Mouse (Mus musculus) forebrain, embryonic 14.5 days (tissue): Measurements from ENCODE around the gene Aldob. TPM values are rescaled to one million over a fixed set of nuclear protein-coding genes. Genes with fewer than 3 reads are reported as not detected.
A peak's percentile ranks its signal among the peaks of the same experiment; 100 is the strongest.

Experiments used
- ATAC-seq: fragments of 200-750 bp; cut with Nextera tagmentation; 2 replicates; pipeline ENCODE4 v1.8.0; 2017; ENCODE audit warnings: mild to moderate bottlenecking, moderate library complexity
- DNase-seq: peaks from one replicate; pipeline ENCODE4 v3.0.0-alpha.2; 2015; ENCODE audit warnings: low spot score
- H3K27ac ChIP-seq: fragments of 300-500 bp; sonication (generic); 2 replicates; pipeline ENCODE4 v1.5.1; 2014; ENCODE audit warnings: low read depth, mild to moderate bottlenecking, control low read depth, low read length, moderate library complexity
- H3K27me3 ChIP-seq: fragments of 300-500 bp; sonication (generic); replicated peaks from 2 replicates; pipeline ENCODE4 v1.6.1; 2014; ENCODE audit warnings: low read length, control low read depth, mixed read lengths; ENCODE audit not compliant: control insufficient read depth, insufficient read depth
- H3K36me3 ChIP-seq: fragments of 300-500 bp; sonication (generic); 2 replicates; pipeline ENCODE4 v1.6.1; 2014; ENCODE audit warnings: low read length, control low read depth; ENCODE audit not compliant: control insufficient read depth, insufficient read depth
- H3K4me1 ChIP-seq: fragments of 300-500 bp; sonication (generic); 2 replicates; pipeline ENCODE4 v1.6.1; 2014; ENCODE audit warnings: antibody characterized with exemption, low read length, control low read depth; ENCODE audit not compliant: control insufficient read depth, insufficient read depth
- H3K4me2 ChIP-seq: fragments of 300-500 bp; sonication (generic); 2 replicates; pipeline ENCODE4 v1.6.1; 2014; ENCODE audit warnings: mild to moderate bottlenecking, control low read depth, low read length
- H3K4me3 ChIP-seq: fragments of 300-500 bp; sonication (generic); 2 replicates; pipeline ENCODE4 v1.5.1; 2014; ENCODE audit warnings: low read depth, low read length, control low read depth
- H3K9ac ChIP-seq: fragments of 300-500 bp; sonication (generic); 2 replicates; pipeline ENCODE4 v1.6.1; 2014; ENCODE audit warnings: mild to moderate bottlenecking, low read length, control low read depth, moderate library complexity
- H3K9me3 ChIP-seq: fragments of 300-500 bp; sonication (generic); replicated peaks from 2 replicates; pipeline ENCODE4 v1.6.1; 2016; ENCODE audit warnings: low read length, control low read depth, mixed read lengths; ENCODE audit not compliant: control insufficient read depth
- WGBS: fragments of 180-500 bp; shearing (Covaris S2); extraction: QIAGEN DNeasy Blood & Tissue Kit; methylation state at CpG from one replicate; pipeline ENCODE4 v1.1.7; 2014; 5-methylcytosine and 5-hydroxymethylcytosine counted together
- polyA plus RNA-seq: library from polyadenylated mRNA; unstranded; fragments of >200 nt; fragmentation: Nextera tagmentation; extraction: Ambion mirVana; gene quantifications from 2 replicates; pipeline ENCODE4 v1.2.1, GENCODE M21; 2014

Aldob gene
- polyA plus RNA-seq, 1 experiment from 2014 or later: 0.15 TPM

- no peaks in the 10 kb centered on the region for H3K9me3 ChIP-seq
- H3K4me1 ChIP-seq: no peaks in the 10 kb centered on the region
- WGBS: 86% methylated on average over 4 of the region's 4 CpGs
- H3K36me3 ChIP-seq: no peaks in the 10 kb centered on the region
- no peak overlapping the region for H3K9ac ChIP-seq
- DNase-seq: no peak
- H3K27me3 ChIP-seq: no peaks in the 10 kb centered on the region
- H3K4me3 ChIP-seq: no peak overlapping the region
- no peak for ATAC-seq
- no peak overlapping the region for H3K27ac ChIP-seq
- H3K4me2 ChIP-seq: no peak overlapping the region
These were observed 22.8 kb upstream of the Aldob start for GRCm38 (mm10) chr4:49572194-49572593.

- H3K4me3 ChIP-seq: no peak overlapping the region
- ATAC-seq (peak; percentile 73), DNase-seq (peak; percentile 91)
- no peaks in the 10 kb centered on the region for H3K9me3 ChIP-seq
- H3K36me3 ChIP-seq: no peaks in the 10 kb centered on the region
- no peaks in the 10 kb centered on the region for H3K27me3 ChIP-seq
- 19% methylated on average over 3 of the region's 3 CpGs for WGBS
- no peaks in the 10 kb centered on the region for H3K4me1 ChIP-seq
- no peak overlapping the region for H3K27ac ChIP-seq
- no peak overlapping the region for H3K4me2 ChIP-seq
- H3K9ac ChIP-seq: no peak overlapping the region
These were observed 18.3 kb upstream of the Aldob start for GRCm38 (mm10) chr4:49567613-49568012.

- no peaks in the 10 kb centered on the region for H3K27me3 ChIP-seq
- no peak overlapping the region for H3K4me3 ChIP-seq
- no peak overlapping the region for H3K9ac ChIP-seq
- ATAC-seq: peak; percentile 96
- H3K9me3 ChIP-seq: no peaks in the 10 kb centered on the region
- peaks cover 4% of the 10 kb centered on the region for H3K4me1 ChIP-seq
- peak overlapping the region; percentile 10; the same call in 1 of the 2 replicates for H3K4me2 ChIP-seq
- no peak overlapping the region for H3K27ac ChIP-seq
- H3K36me3 ChIP-seq: no peaks in the 10 kb centered on the region
- WGBS: 55% methylated on average over 20 of the region's 20 CpGs
- DNase-seq: peak; percentile 73
These were observed 10.8 kb upstream of the Aldob start for GRCm38 (mm10) chr4:49559915-49560772.

- Histone ChIP-seq H3K4me1 (peaks cover 4% of the 10 kb centered on the region), H3K27me3 (no peaks in the 10 kb centered on the region), H3K4me2 (no peak overlapping the region), H3K4me3 (no peak overlapping the region), H3K36me3 (no peaks in the 10 kb centered on the region), H3K9me3 (no peaks in the 10 kb centered on the region), H3K27ac (no peak overlapping the region), H3K9ac (no peak overlapping the region)
- DNase-seq (no peak), ATAC-seq (no peak)
- WGBS: 86% methylated on average over 2 of the region's 2 CpGs
These were observed 8.8 kb upstream of the Aldob start for GRCm38 (mm10) chr4:49558181-49558580.

GRCm38 (mm10) chr4:49557375-49557774 lies 8.0 kb upstream of the Aldob start:
- Histone ChIP-seq H3K27ac (no peak overlapping the region), H3K4me1 (peaks cover 4% of the 10 kb centered on the region), H3K9ac (no peak overlapping the region), H3K9me3 (no peaks in the 10 kb centered on the region), H3K36me3 (no peaks in the 10 kb centered on the region), H3K27me3 (no peaks in the 10 kb centered on the region), H3K4me3 (no peak overlapping the region), H3K4me2 (no peak overlapping the region)
- ATAC-seq (no peak), DNase-seq (no peak)
- 99% methylated on average over 7 of the region's 7 CpGs for WGBS

- no peaks in the 10 kb centered on the region for H3K36me3 ChIP-seq
- no peaks in the 10 kb centered on the region for H3K9me3 ChIP-seq
- H3K27ac ChIP-seq: no peak overlapping the region
- H3K4me3 ChIP-seq: no peak overlapping the region
- H3K4me2 ChIP-seq: no peak overlapping the region
- DNase-seq (no peak), ATAC-seq (no peak)
- H3K9ac ChIP-seq: no peak overlapping the region
- 92% methylated on average over 5 of the region's 5 CpGs for WGBS
- H3K27me3 ChIP-seq: no peaks in the 10 kb centered on the region
- no peaks in the 10 kb centered on the region for H3K4me1 ChIP-seq
These were observed 4.0 kb upstream of the Aldob start for GRCm38 (mm10) chr4:49553380-49553779.

- no peak overlapping the region for H3K4me2 ChIP-seq
- no peak overlapping the region for H3K9ac ChIP-seq
- H3K4me1 ChIP-seq: no peaks in the 10 kb centered on the region
- ATAC-seq: no peak
- WGBS: 91% methylated on average over 7 of the region's 7 CpGs
- H3K27ac ChIP-seq: no peak overlapping the region
- H3K9me3 ChIP-seq: no peaks in the 10 kb centered on the region
- no peak for DNase-seq
- no peaks in the 10 kb centered on the region for H3K27me3 ChIP-seq
- no peaks in the 10 kb centered on the region for H3K36me3 ChIP-seq
- no peak overlapping the region for H3K4me3 ChIP-seq
These were observed 1.7 kb downstream of the Aldob start for GRCm38 (mm10) chr4:49547544-49548219.

GRCm38 (mm10) chr4:49546873-49547543 lies 2.3 kb downstream of the Aldob start:
- no peak overlapping the region for H3K27ac ChIP-seq
- no peak overlapping the region for H3K4me2 ChIP-seq
- no peaks in the 10 kb centered on the region for H3K36me3 ChIP-seq
- no peaks in the 10 kb centered on the region for H3K27me3 ChIP-seq
- no peaks in the 10 kb centered on the region for H3K9me3 ChIP-seq
- no peak for ATAC-seq
- 77% methylated on average over 6 of the region's 6 CpGs for WGBS
- H3K9ac ChIP-seq: no peak overlapping the region
- DNase-seq: no peak
- H3K4me1 ChIP-seq: no peaks in the 10 kb centered on the region
- H3K4me3 ChIP-seq: no peak overlapping the region
